Mouse (Mus musculus): ENCODE measurements at regions not wholly inside any gene's neighbourhood (a gene's known extent, or its start where the extent isn't known, plus 50 kb on each side); places are given as distances from the start of the nearest gene placed in this dataset.

- peak; percentile 45 for DNase-seq
These were observed 51.5 kb upstream of the D7Ertd443e start for GRCm38 (mm10) chr7:134436917-134437316.

GRCm38 (mm10) chr7:134439281-134439680 lies 53.8 kb upstream of the D7Ertd443e start:
- peak; percentile 14 for DNase-seq

- DNase-seq = peak; percentile 3
These were observed 59.7 kb upstream of the D7Ertd443e start for GRCm38 (mm10) chr7:134445008-134445806.

- peak; percentile 6 for DNase-seq
These were observed 62.3 kb upstream of the D7Ertd443e start for GRCm38 (mm10) chr7:134447648-134448202.

GRCm38 (mm10) chr7:134448831-134449230 lies 63.4 kb upstream of the D7Ertd443e start:
- DNase-seq = peak; percentile 71

- peak; percentile 89 for DNase-seq
These were observed 77.2 kb upstream of the D7Ertd443e start for GRCm38 (mm10) chr7:134462677-134463076.

- peak; percentile 39 for DNase-seq
These were observed 77.9 kb upstream of the D7Ertd443e start for GRCm38 (mm10) chr7:134463380-134463779.

GRCm38 (mm10) chr7:134467216-134467615 lies 81.8 kb upstream of the D7Ertd443e start:
- no peak for DNase-seq

GRCm38 (mm10) chr7:134471286-134471685 lies 85.8 kb upstream of the D7Ertd443e start:
- DNase-seq = peak; percentile 63

- DNase-seq = no peak
These were observed 105.9 kb upstream of the D7Ertd443e start for GRCm38 (mm10) chr7:134491326-134491725.

- peak; percentile 88 for DNase-seq
These were observed 111.8 kb upstream of the D7Ertd443e start for GRCm38 (mm10) chr7:134497219-134497618.

GRCm38 (mm10) chr7:134497870-134498269 lies 112.4 kb upstream of the D7Ertd443e start:
- no peak for DNase-seq

- DNase-seq = peak; percentile 96
These were observed 113.3 kb upstream of the D7Ertd443e start for GRCm38 (mm10) chr7:134498716-134499115.

- no peak for DNase-seq
These were observed 114.0 kb upstream of the D7Ertd443e start for GRCm38 (mm10) chr7:134499429-134499828.

- DNase-seq = no peak
These were observed 114.7 kb upstream of the D7Ertd443e start for GRCm38 (mm10) chr7:134500210-134500609.

- DNase-seq = no peak
These were observed 115.6 kb upstream of the D7Ertd443e start for GRCm38 (mm10) chr7:134501079-134501478.

GRCm38 (mm10) chr7:134510333-134510928 lies 125.0 kb upstream of the D7Ertd443e start:
- no peak for DNase-seq

GRCm38 (mm10) chr7:134519372-134519975 lies 134.0 kb upstream of the D7Ertd443e start:
- DNase-seq = no peak

GRCm38 (mm10) chr7:134523897-134524296 lies 138.4 kb upstream of the D7Ertd443e start:
- DNase-seq = no peak

GRCm38 (mm10) chr7:134525041-134525440 lies 139.6 kb upstream of the D7Ertd443e start:
- no peak for DNase-seq

GRCm38 (mm10) chr7:134525461-134525860 lies 140.0 kb upstream of the D7Ertd443e start:
- DNase-seq = no peak

- peak; percentile 91 for DNase-seq
These were observed 141.9 kb upstream of the D7Ertd443e start for GRCm38 (mm10) chr7:134527351-134527750.

GRCm38 (mm10) chr7:134528026-134528425 lies 142.4 kb upstream of the Dock1 start:
- no peak for DNase-seq

GRCm38 (mm10) chr7:134534821-134535220 lies 135.6 kb upstream of the Dock1 start:
- no peak for DNase-seq
